In the genomic region with DNA sequence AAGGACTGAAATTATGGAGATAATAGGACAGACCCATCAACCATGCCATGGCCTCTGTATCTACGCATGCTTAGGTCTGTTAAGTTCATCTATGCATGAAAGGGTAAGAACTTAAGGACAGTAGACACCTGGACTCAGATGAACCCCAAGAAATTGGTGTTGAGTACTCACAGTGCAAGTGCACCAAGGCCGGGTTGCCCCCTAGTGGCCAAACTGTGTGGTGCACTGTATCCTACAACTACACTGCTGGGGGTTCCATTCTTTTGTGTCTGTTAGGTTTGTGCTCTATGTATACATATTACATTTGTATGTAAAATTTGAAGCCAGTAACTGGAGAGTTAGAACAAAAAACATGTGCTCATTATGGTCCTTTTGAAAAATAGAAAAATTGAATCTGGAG, we compare ENCODE assay signal across 11 mouse cellular contexts.
DNase-seq lines count a peak whose midpoint lies in the region; ATAC-seq and TF ChIP-seq lines count a peak whose summit lies in the region.
"Had no signal": no experiment of that assay in that cellular context is flagged by ENCODE, and none has a peak within 500 bp of the region (broad histone marks: within the 10 kb centered on the region; RNA-seq: fewer than 3 reads in every experiment).

No protein-coding gene starts in this region.

- H3K9me3 ChIP-seq in intestine, embryonic 14.5 days (ENCODE audit: control insufficient read depth, low read length), result no peaks in the 10 kb centered on the region
- H3K9me3 ChIP-seq in intestine, embryonic 15.5 days, result no peaks in the 10 kb centered on the region
- no peaks in the 10 kb centered on the region for H3K9me3 ChIP-seq in kidney, postnatal 0 days (replicated peaks; ENCODE audit: low read length)
- H3K9me3 ChIP-seq: liver, embryonic 15.5 days; stomach, embryonic 15.5 days had no signal

- no peak overlapping the region for H3K4me3 ChIP-seq in intestine, embryonic 14.5 days (ENCODE audit: low read depth, low read length)
- no peak overlapping the region for H3K4me3 ChIP-seq in intestine, embryonic 15.5 days (replicated peaks)
- H3K4me3 ChIP-seq in testis, adult 2 months (ENCODE audit: control insufficient read depth, low read depth, low read length), result no peak overlapping the region
- no peak overlapping the region for H3K4me3 ChIP-seq in bone marrow macrophage, adult 2 months (ENCODE audit: insufficient read depth, low read length)
- H3K4me3 ChIP-seq in kidney, postnatal 0 days (replicated peaks; ENCODE audit: low read depth, low read length), result no peak overlapping the region
- H3K4me3 ChIP-seq: erythroblast, embryonic 14.5 days; liver, embryonic 15.5 days; stomach, embryonic 15.5 days had no signal

- 64% methylated on average over 2 of the region's 2 CpGs for WGBS in intestine, embryonic 14.5 days
- 59% methylated on average over 2 of the region's 2 CpGs for WGBS in intestine, embryonic 15.5 days
- 45% methylated on average over 2 of the region's 2 CpGs for WGBS in kidney, postnatal 0 days

- TF ChIP-seq CTCF in testis, adult 2 months (IDR thresholded peaks at IDR 0.05; ENCODE audit: control insufficient read depth, insufficient read depth, insufficient replicate concordance, low read depth, low read length), result peak; percentile 80; the same call in 1 of the 2 replicates
- peak; percentile 81 for TF ChIP-seq CTCF in bone marrow macrophage, adult 2 months (IDR thresholded peaks at IDR 0.05; ENCODE audit: low read depth, low read length)
- TF ChIP-seq CTCF in kidney, postnatal 0 days (IDR thresholded peaks at IDR 0.05; ENCODE audit: low read depth), result peak; percentile 62

- no peak for TF ChIP-seq POLR2A in testis, adult 2 months (IDR thresholded peaks at IDR 0.05; ENCODE audit: control insufficient read depth, low read depth, low read length)
- TF ChIP-seq POLR2A in bone marrow macrophage, adult 2 months (IDR thresholded peaks at IDR 0.05; ENCODE audit: borderline replicate concordance, low read depth, low read length), result no peak

- H3K4me1 ChIP-seq in intestine, embryonic 14.5 days (replicated peaks; ENCODE audit: control insufficient read depth, insufficient read depth, low read length), result no peaks in the 10 kb centered on the region
- no peaks in the 10 kb centered on the region for H3K4me1 ChIP-seq in intestine, embryonic 15.5 days (replicated peaks)
- no peaks in the 10 kb centered on the region for H3K4me1 ChIP-seq in testis, adult 2 months (ENCODE audit: control insufficient read depth, insufficient read depth, low read length)
- no peaks in the 10 kb centered on the region for H3K4me1 ChIP-seq in bone marrow macrophage, adult 2 months (ENCODE audit: control insufficient read depth, insufficient read depth, low read length)
- no peaks in the 10 kb centered on the region for H3K4me1 ChIP-seq in kidney, postnatal 0 days (replicated peaks; ENCODE audit: insufficient read depth, low read length)
- H3K4me1 ChIP-seq: liver, embryonic 15.5 days; stomach, embryonic 15.5 days had no signal

- no peaks in the 10 kb centered on the region for H3K36me3 ChIP-seq in intestine, embryonic 14.5 days (ENCODE audit: control insufficient read depth, insufficient read depth, low read length)
- H3K36me3 ChIP-seq in intestine, embryonic 15.5 days, result no peaks in the 10 kb centered on the region
- H3K36me3 ChIP-seq in testis, adult 2 months (ENCODE audit: control insufficient read depth, insufficient read depth, low read length), result no peaks in the 10 kb centered on the region
- H3K36me3 ChIP-seq in kidney, postnatal 0 days (ENCODE audit: insufficient read depth, low read length), result no peaks in the 10 kb centered on the region
- H3K36me3 ChIP-seq: liver, embryonic 15.5 days; stomach, embryonic 15.5 days had no signal

- H3K27ac ChIP-seq in intestine, embryonic 14.5 days (ENCODE audit: low read depth), result no peak overlapping the region
- no peak overlapping the region for H3K27ac ChIP-seq in intestine, embryonic 15.5 days
- no peak overlapping the region for H3K27ac ChIP-seq in testis, adult 2 months (ENCODE audit: control insufficient read depth, insufficient read depth, low read depth, low read length)
- H3K27ac ChIP-seq in bone marrow macrophage, adult 2 months (ENCODE audit: insufficient read depth, low read depth, low read length), result no peak overlapping the region
- no peak overlapping the region for H3K27ac ChIP-seq in kidney, postnatal 0 days
- H3K27ac ChIP-seq: liver, embryonic 15.5 days; stomach, embryonic 15.5 days had no signal

- DNase-seq in intestine, embryonic 14.5 days (ENCODE audit: low spot score), result peak; percentile 61
- DNase-seq in testis, postnatal 14 days (ENCODE audit: low spot score), result no peak
- peak; percentile 3 for DNase-seq in kidney, postnatal 0 days (ENCODE audit: low spot score)
- DNase-seq in thymus, postnatal 4 days, result peak; percentile 59
- DNase-seq in frontal cortex, postnatal 10 days (ENCODE audit: low spot score in 2 of 2), result no peak

- H3K4me2 ChIP-seq in intestine, embryonic 14.5 days (ENCODE audit: low read length), result no peak overlapping the region
- no peak overlapping the region for H3K4me2 ChIP-seq in intestine, embryonic 15.5 days (replicated peaks)
- no peak overlapping the region for H3K4me2 ChIP-seq in kidney, postnatal 0 days (ENCODE audit: low read length)
- H3K4me2 ChIP-seq: liver, embryonic 15.5 days; stomach, embryonic 15.5 days had no signal

- no peaks in the 10 kb centered on the region for H3K27me3 ChIP-seq in intestine, embryonic 14.5 days (replicated peaks; ENCODE audit: control insufficient read depth, insufficient read depth, low read length)
- no peaks in the 10 kb centered on the region for H3K27me3 ChIP-seq in intestine, embryonic 15.5 days (replicated peaks)
- H3K27me3 ChIP-seq in testis, adult 2 months (ENCODE audit: control insufficient read depth, insufficient read depth, low read length), result no peaks in the 10 kb centered on the region
- H3K27me3 ChIP-seq in kidney, postnatal 0 days (ENCODE audit: insufficient read depth, low read length), result no peaks in the 10 kb centered on the region
- H3K27me3 ChIP-seq: liver, embryonic 15.5 days; stomach, embryonic 15.5 days had no signal

- H3K9ac ChIP-seq in intestine, embryonic 14.5 days (ENCODE audit: low read length), result no peak overlapping the region
- H3K9ac ChIP-seq in intestine, embryonic 15.5 days, result no peak overlapping the region
- no peak overlapping the region for H3K9ac ChIP-seq in kidney, postnatal 0 days (ENCODE audit: low read depth, low read length)
- H3K9ac ChIP-seq: liver, embryonic 15.5 days; stomach, embryonic 15.5 days had no signal

- ATAC-seq in intestine, embryonic 14.5 days (replicated peaks; ENCODE audit: low FRiP score, low TSS enrichment, low read depth), result no peak
- ATAC-seq in intestine, embryonic 15.5 days, result no peak
- peak; percentile 40; the same call in 1 of the 2 replicates for ATAC-seq in kidney, postnatal 0 days (replicated peaks; ENCODE audit: low FRiP score, low read depth)

Comparison
In these comparisons a context has a peak if more than half of its experiments do, and no peak if none do; other contexts are left out.
1. DNase-seq: peak in intestine, embryonic 14.5 days (single experiment), kidney, postnatal 0 days (single experiment) and thymus, postnatal 4 days (single experiment); none in testis, postnatal 14 days (single experiment) and frontal cortex, postnatal 10 days (0 of 2).
2. Peak in every context shown above with its lines, with median percentiles within 50 percentile points of each other: CTCF ChIP-seq.